Mouse (Mus musculus): ENCODE measurements at regions not wholly inside any gene's neighbourhood (a gene's known extent, or its start where the extent isn't known, plus 50 kb on each side); places are given as distances from the start of the nearest gene placed in this dataset.

DNA sequence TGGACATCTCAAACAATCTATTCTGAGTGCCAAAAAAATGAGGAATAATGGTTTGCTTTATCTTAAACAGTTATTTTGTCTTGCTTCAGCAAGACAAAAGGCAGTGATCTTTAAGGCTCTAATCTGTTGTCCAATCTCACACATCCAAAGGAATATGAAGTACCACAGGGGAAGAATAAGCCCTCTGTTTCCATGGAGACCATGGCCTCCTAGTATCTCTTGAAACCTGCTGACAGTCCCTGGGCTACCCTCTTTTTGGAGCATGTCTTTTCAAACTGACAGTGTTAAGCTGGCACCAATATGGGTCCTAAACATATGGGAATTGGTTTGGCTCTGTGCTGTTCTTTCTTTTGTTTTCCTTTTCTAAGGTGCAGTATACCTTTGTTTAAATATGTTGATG, 311.8 kb downstream of the Klf6 start:
- no peak for DNase-seq (ENCODE audit: low spot score in 2 of 2)

DNA sequence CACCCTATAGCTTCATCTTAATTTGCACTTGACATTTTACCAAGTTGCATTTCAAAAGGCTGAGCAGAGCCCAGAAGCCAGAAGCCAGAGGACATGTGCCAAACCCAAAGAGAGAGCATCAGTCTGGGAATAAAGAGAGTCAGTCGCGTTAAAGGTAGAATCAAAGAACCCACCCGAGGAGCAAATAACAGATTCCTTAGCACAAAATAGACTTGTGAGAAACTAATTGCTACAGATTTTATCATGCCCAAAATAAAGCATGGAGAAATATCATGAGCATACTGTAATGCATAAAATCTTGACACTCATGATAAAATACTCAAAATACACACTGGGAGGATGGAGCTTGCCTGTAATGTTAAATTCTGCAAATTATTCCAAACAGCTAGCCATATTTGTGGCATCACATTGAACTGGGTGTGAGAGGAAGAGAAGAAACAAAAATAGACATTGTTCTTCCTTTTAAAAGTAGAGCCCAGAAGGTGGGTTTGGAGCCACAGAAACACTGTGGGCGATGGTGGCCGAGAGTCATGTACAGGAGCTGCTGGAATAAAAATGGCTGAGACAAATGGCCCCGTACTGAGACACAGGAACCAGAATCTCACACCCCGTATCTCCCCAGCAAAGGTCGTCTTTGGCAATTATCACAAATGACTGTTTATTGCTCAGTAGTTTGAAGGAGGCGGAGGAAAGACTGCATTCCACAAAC, 317.2 kb downstream of the Klf6 start:
- no peak for DNase-seq (ENCODE audit: low spot score in 2 of 2)

DNA sequence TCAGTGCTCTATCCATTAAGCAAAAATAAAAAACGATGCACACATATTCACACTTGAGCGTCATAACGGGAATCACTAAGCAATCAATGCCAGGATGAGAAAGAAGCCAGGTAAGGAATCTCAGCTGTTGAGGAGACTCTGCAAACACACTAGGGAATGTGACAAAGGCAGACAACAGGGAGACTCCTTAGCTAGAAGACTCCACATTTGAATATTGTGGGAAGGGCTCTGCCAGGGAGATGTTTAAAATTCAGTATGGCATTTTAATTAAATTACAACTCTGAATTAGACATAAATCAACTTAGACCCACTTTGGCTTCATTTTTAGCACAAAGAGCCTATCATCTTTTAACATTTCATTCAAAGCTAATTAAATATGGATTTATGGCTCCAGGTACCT, 327.9 kb downstream of the Klf6 start:
- DNase-seq (ENCODE audit: low spot score in 2 of 2): no peak

DNA sequence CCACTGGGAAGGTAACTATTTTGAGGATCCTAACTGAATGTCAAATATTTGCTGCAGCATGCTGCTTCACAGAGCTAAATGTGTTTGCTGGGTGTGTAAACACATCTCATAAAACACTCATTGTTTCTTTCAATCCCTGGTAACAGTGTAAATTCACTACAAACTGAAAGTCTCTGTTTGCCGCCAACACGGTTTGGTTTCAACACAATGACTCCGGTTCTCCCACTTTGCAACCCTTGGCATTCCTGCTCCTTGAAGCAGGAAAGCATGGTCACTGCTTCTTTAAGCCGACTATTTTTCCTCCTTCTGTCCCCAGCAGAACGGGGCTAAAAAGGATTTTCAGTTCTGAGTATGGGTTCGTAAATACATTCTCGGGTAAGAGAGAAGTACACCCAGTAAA, 328.3 kb downstream of the Klf6 start:
- DNase-seq (ENCODE audit: low spot score in 2 of 2): no peak

DNA sequence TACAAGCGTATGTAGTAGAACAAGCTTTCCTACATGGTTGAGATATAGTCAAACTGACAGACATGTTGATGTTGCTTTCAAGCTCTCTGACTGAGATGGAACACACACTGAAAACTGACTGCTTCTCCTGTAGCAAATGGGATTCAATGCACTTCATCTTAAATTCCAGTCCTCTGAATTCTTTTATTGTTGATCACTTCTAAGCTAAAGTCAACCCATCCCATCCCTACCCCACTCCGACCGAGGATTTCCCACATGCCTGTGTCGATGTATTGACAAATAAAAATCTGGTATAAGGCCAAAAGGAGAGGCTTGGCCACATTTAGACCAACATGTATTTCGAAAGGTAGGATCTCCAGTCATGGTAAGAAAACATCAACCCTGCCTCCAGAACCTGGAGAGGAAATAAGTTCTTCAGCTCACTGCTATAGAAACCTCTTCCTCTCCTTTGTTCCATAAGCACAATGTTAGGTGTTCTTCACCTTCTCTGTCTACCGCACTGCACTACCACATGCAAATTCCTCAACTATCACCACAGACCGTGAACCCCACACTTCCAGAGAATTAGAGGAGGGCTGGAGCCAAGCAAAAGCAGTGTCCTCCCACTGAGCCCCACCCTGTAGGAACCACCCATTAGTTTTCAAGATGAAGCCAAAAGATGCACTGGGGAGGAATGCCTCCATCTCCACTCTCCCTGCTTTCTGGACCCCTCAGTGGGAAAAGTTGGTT, 330.1 kb downstream of the Klf6 start:
- DNase-seq (ENCODE audit: low spot score in 2 of 2): no peak

DNA sequence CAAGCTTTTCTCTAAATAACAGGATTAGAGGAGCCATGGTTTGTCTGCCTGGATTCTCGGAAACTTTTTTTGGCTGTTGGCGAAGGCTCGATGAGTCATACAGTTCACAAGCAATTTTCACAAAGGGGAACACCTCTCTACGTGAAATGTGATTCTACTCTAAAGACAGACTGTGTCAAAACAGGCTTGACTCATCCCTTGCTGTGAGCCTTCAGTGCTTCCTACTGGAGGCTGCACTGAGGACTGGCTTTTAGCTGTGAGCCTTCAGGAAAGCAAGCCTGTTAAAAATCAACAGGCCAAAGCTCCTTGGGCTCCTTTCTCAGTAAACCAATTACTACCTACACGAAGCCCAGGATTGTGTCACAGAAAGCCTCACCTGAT, 330.6 kb downstream of the Klf6 start:
- no peak for DNase-seq (ENCODE audit: low spot score in 2 of 2)

DNA sequence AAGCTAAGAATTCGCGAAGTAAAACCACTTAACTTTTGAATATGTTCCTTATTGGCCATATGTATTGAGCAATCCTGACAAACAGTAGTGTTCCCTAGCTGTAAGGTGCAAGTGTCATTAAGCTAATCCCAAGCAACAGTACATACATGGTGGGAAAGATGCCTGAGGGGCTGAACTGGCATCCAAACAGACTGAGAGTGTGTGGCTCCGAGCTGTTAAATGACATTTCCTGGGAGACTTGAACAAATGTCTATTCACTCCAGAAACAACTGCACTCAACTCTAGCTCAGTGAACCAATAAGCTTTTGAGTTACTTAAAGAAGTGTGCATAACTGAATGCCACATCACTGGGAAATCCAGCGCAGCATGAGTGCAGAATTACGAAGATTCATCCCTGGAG, 335.4 kb downstream of the Klf6 start:
- no peak for DNase-seq (ENCODE audit: low spot score in 2 of 2)

DNA sequence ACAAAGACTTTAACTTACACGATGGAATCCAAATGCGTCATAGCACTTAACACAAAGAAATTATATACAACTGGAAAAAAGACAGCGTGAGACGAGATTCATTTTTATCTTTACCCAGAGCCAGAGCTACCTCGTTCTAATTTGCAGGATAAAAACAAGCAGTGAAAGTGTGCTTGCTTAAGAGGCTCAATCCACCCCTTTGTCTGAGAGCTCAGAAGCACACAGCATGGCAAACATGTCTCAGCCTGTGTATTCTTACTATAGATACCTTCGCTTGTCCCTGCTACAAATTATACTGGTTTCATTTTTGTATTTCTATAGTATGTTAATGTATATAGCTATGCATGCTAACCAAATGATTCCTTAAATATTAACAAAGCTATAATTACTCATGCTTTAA, 337.8 kb downstream of the Klf6 start:
- no peak for DNase-seq (ENCODE audit: low spot score in 2 of 2)

DNA sequence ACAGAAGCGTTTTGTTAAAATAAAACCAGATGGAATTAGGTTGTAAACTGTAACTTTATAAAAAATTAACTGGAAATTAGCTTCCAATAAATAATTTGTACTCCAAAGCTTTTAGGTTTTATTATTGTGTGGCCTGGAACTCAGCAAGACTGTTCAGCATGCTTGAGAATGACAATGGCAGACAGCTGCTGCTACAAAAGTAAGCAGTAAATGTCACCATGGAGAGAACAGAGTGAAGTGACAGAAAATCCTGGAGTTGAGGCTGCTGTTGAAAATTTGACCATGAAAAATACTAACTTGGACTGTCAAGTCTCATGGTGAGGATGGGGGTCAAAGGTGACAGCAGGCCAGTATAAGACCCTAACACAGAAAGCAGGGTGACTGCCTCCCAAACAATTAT, 340.2 kb downstream of the Klf6 start:
- DNase-seq (ENCODE audit: low spot score in 2 of 2): no peak

DNA sequence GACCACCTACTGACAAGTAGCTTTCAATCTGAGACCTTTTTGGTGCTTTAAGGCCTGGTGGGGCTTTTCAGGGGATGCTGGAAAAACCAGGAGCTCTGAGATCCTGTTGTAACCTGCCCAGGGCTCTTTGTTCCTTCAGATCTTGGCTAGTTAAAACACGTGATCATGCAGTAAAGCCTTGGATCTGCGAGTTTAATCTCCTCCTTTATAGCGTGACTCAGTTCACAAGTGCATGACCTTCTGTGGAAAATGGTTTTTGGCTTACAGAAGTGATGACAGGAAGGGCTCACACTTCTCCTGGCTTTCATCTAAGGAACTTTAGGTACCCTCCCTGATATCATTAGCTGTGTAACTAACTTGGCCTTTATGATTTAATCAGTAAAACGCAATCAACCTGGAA, 343.1 kb upstream of the Pitrm1 start:
- no peak for DNase-seq (ENCODE audit: low spot score in 2 of 2)

DNA sequence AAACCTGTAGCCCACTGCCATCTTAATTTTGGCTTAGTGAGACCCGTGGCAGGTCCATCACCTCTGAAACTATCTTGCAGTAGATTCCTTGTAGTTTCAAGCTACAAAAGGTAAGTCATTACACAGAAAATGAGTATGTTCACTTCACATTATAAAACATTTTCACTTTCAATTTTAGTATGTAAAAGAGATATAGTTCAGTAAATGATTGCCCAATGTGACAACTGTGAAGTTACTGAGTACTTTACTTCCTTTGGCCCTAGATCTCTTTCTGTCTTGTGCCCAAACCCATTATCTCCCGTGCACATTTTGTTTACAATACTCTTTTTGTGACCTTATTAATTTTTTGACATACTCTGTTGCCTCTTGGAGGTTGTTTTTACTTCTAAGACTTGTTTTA, 335.4 kb upstream of the Pitrm1 start:
- no peak for DNase-seq (ENCODE audit: low spot score in 2 of 2)

DNA sequence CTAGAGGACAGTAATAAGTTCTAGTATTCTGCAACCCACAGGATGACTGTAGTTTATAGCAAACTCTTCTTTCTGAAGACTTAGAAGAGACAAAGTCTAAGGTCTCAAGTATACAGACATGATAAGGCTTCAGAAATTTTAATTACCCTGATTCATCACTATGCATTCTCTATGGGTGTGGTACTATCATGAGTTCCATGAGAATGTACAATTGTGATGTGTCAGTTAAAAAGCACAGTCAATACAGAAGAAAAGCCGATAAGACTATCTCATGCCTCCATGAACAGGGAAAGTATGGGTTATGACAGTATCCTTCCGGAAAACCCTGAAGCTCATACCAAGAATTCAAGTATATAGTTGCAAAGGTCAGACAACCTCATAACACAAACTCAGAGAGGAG, 333.8 kb upstream of the Pitrm1 start:
- DNase-seq (ENCODE audit: low spot score in 2 of 2): no peak

DNA sequence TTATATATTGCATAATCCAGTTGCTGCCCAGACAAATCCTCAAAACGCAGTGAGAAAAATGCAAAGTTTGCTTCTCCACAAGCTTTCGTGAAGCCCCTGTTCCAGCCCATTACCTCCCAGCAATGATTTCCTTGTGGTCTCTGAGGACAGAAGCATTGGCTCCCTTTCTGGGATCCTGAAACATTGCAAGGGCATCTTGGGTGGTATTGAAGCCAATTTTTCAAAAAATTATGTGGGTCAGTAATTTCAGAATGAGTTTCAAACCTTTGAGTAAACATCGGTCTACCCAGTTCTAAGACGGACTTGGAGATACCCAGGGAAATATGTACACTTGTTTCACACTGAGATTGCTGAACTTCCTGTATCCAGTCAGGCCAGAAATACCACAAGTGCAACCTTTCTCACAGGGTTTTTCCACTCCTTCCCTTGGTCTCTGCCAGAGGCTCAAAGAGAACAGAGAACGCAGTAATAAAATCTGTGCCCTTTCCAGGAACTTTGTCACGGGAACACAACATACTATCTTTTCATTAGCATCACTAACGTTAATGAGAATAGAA, 321.8 kb upstream of the Pitrm1 start:
- no peak for DNase-seq (ENCODE audit: low spot score in 2 of 2)

DNA sequence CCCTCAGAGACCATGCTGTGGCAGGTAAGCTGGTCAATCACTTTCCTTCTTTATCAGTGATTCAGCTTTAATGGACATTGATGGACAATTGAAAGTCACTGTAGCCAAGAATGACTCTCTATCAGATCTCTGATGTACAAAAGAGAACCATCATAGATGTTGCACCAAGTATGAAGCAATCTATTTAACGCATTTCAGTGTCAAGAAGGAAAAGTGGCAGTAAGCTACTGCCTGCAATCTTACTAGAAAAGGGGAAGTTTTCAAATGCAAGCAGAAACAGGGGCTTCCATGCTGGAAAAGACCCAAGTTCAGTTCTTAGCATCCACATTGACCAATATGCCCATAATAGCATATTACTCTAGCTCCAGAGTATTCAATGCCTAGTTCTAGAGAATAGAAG, 319.7 kb upstream of the Pitrm1 start:
- DNase-seq (ENCODE audit: low spot score in 2 of 2): no peak

DNA sequence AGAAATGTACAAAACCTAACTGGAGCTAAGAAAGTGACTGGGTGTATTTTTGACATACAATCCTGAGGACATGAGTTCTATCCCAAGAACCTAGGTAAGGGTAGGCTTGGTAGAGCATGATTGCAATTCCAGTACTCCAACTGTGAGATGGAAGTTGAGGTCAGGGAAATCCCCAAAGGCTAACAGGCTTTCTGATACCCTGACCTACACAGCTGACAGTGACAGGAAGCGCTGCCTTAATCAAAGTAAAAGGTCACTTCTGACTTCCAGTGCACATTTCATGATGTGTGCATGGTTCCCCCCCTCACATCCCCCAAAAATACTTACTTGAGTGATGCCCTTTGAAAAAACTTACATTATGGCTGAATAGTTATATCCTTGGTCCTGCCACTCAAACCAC, 312.6 kb upstream of the Pitrm1 start:
- no peak for DNase-seq (ENCODE audit: low spot score in 2 of 2)

DNA sequence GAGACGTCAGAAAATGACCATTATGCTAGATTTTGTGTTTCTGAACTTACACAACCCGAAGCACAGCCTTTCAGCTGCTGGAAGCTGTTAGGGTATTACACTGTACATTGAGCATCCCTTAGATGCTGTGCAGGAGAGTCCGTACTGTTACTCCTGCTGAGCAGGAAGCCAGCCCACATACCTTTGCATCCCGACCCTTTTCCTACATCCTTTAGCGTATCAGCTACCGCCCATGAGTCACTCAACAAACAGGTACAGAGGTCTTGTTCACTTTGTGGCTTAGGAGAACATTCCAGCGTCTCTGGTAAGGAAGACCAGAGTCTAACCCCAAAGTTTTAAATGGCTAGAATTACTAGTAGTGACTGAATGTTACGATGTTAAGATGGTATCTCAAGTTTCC, 311.4 kb upstream of the Pitrm1 start:
- no peak for DNase-seq (ENCODE audit: low spot score in 2 of 2)

DNA sequence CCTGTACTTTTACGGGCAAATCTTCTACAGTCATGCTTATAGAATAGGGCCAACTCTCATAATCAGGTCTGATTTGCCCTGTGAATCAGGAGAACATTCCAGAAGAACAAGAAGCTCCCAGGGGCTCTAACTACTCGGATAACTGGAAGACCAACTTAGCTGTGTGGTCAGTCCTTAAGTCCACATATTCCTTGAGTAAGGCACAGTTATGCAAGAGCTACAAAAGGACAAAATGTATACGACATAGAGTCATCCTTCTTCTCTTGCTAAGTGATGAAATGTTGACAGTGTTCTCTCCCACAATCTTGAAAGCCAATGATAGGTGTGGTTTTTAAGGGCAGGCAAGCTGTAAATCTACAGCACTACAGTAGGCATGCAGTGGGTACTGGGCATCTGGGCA, 310.7 kb upstream of the Pitrm1 start:
- no peak for DNase-seq (ENCODE audit: low spot score in 2 of 2)

DNA sequence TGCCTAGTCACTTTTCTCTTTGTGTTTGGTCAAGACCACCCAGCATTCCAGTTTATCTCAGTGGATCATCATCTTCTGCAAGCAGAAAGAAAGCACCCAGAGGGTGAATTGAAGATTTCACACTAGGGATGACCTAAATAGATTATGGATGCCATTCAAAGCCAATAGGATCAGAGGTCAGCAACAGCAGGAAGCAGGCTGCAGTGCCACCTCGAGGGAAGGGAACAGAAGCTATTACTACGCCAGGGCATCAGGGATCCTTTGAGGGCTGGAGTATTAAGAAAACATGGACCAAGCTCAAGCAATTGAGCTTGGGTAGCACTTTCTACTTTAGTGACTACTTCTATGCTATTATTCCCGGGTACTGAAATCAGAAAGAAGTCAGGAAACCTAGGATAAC, 307.1 kb upstream of the Pitrm1 start:
- DNase-seq (ENCODE audit: low spot score in 2 of 2): no peak

DNA sequence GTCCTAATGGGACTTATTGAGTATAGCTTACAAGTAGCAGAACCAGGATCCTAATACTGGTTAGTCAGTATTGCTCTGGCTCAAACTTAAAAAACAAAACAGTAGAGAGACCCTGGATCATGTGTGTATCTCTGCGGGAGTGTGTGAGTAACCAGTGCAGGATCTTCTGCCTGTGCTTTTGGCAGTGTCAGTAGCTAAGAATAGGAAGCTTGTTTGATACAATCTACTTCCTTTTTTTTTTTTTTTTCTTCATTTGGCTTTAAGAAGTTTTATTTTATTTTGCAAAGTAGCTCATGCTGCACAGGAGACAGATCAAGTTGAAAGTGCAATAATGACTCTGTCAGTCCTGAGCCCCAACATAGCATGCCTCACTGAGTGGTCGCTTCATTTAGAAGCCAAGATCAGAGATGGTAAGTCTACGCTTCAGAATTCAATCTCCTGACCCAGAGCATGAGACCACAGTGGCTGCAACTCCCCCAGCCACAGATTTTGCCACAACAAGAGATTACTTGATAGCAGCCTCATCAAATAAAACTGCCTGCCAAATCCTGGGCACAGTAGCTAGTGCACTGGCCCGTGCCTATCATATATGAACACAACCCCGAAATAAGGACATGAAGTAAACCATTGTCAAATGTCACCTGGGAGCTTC, 306.4 kb upstream of the Pitrm1 start:
- DNase-seq (ENCODE audit: low spot score in 2 of 2): no peak

DNA sequence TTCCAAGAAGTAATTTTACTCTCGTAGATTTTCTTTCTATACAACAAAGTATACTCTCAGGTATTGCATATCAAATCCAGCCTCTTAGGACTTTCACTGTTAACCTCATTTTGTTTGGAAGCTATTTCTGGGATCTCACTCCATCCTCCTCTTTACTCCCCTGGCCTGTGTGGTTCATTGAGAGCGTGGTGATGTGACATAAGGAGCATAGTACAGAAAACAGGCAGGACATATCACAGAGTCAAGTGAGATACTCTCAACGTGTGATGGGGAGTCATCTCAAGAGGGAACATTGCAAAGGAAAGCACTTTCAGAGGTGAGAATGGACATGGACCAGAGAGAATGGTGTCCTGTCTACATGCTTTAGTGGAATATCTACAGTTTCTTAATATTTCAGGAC, 297.8 kb upstream of the Pitrm1 start:
- DNase-seq (ENCODE audit: low spot score in 2 of 2): no peak

DNA sequence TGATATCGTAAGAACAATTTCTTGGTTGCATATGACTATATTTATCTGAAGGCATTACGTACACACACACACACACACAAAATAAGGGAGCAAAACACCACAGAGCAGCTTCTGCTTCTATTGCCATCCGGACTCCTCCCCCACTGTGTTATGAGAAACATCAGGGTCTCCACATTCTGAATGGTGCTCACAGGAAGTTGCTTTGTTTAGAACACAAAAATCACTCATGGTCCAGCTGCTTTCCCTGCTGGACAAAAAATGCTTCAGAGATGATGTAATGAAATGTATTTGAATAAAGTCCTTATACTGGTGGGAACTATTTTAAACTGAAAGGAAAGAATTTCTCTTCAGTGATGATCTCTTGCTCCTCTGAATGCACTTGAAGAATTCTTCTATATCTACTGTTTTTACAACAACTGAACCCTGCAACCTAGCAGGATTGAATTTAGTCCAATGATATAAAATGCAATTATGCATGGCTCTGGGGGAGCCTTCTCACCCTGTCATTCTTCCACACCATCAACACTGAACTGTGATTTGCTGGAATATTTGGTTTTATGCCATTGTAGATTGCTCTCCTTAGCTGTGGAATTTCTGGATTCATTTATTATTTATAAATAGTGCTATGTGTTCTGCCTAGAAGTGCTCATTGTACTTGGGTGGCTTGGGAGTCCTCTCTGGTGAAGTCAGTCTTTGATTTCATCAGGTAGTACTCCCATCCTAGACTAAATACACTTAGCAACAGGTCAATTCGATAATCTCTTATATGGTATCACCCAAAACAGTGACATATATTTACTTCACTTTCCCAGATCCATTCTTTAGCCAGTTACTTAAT, 296.7 kb upstream of the Pitrm1 start:
- no peak for DNase-seq (ENCODE audit: low spot score in 2 of 2)

Measured in adrenal gland, adult 18-20 months (tissue).